Mouse (Mus musculus) erythroblast, embryonic 14.5 days (primary cell): ENCODE measurements around the gene Dgkz. TPM values are rescaled to one million over a fixed set of nuclear protein-coding genes. Genes with fewer than 3 reads are reported as not detected.

Experiments
- H3K27me3 ChIP-seq: 2 replicates; pipeline ENCODE4 v1.6.1; 2012; ENCODE audit warnings: inconsistent platforms; ENCODE audit not compliant: control insufficient read depth
- H3K36me3 ChIP-seq: 2 replicates; pipeline ENCODE4 v1.6.1; 2012; ENCODE audit warnings: mild to moderate bottlenecking, inconsistent platforms; ENCODE audit not compliant: control insufficient read depth
- H3K4me1 ChIP-seq: 2 replicates; pipeline ENCODE4 v1.6.1; 2012; ENCODE audit warnings: inconsistent platforms; ENCODE audit not compliant: control insufficient read depth
- H3K4me3 ChIP-seq: replicated peaks from 2 replicates; pipeline ENCODE3; 2012; ENCODE audit warnings: moderate library complexity, mild to moderate bottlenecking, inconsistent platforms
- H3K9me3 ChIP-seq: 2 replicates; pipeline ENCODE4 v1.6.1; 2012; ENCODE audit warnings: low read length, inconsistent platforms, mixed read lengths; ENCODE audit not compliant: control insufficient read depth
- GATA1 ChIP-seq: IDR thresholded peaks from 2 replicates; pipeline ENCODE4 v1.6.1; 2012; ENCODE audit warnings: low read length, inconsistent platforms, mixed read lengths
- TAL1 ChIP-seq: IDR thresholded peaks from 3 replicates; pipeline ENCODE4 v1.6.1; 2012; ENCODE audit warnings: low read length, inconsistent platforms, mixed read lengths
- polyA plus RNA-seq: library from polyadenylated mRNA; stranded (reverse); fragments of >175 nt; gene quantifications from 2 replicates; pipeline ENCODE4 v1.2.3, GENCODE M21; 2012

The Dgkz gene
- polyA plus RNA-seq, 1 experiment, result 6.0 TPM

DNA sequence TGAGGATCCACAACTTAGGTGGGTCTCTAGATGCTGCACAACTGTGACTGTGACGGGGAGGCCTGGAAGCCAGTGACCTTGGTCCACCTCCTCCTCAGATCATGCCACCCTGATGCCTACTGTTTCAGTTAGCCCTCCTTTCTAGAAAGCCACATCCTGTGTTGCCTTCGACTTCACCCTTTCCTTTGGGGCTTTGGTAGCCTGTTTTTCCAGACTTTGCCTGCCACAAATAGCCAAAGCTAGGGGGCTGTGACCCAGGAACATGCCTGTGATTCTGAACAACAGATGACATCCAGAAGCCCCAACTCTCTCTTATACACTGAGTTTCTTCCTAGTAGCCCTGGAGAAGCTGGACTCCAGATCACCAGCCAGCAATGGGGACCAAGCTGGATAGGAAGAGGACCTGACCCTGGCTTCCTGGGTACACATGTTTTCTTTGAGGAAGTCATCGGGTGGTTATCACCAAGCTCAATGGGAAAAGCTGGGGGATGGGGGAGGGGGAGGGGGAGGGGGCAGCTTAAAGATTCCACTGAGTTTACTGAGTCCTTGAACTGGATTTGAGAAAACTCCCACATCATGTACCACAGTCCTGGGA is 11.0 kb downstream of the Dgkz start:
- Histone ChIP-seq H3K4me1 (peaks cover 43% of the 10 kb centered on the region), H3K27me3 (peaks cover 57% of the 10 kb centered on the region), H3K9me3 (no peaks in the 10 kb centered on the region), H3K36me3 (peaks cover 9% of the 10 kb centered on the region), H3K4me3 (no peak overlapping the region)
- TF ChIP-seq GATA1 (no peak), TAL1 (no peak)

DNA sequence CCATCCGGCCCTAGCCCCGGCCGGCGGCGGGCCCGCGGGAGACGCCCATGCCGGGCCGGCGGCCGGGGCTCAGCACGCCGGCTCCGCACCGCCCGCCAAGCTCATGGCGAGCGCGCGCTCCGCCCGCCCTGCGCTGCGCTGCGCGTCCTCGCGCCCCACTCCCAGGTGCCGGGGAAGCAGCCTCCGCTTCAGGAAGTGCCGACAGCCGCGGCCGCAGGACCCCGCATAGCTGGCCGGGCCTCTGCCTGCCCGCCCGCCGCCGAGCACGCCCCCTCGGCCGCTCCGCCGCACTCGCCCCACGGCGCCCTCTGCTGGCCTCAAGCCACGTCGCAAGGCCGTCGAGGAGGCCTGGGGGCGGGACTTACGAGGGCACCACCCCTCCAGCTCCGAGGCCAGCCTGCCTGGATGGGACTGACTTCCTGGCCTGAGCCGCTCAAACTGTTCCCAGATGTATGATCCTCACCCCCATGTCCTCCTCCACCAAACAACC is 12.2 kb downstream of the Dgkz start:
- H3K9me3 ChIP-seq, result no peaks in the 10 kb centered on the region
- H3K4me3 ChIP-seq, result peak overlapping the region; percentile 83
- TF ChIP-seq GATA1 (no peak), TAL1 (no peak)
- peaks cover 45% of the 10 kb centered on the region for H3K27me3 ChIP-seq
- H3K4me1 ChIP-seq, result peaks cover 55% of the 10 kb centered on the region
- peaks cover 18% of the 10 kb centered on the region for H3K36me3 ChIP-seq

DNA sequence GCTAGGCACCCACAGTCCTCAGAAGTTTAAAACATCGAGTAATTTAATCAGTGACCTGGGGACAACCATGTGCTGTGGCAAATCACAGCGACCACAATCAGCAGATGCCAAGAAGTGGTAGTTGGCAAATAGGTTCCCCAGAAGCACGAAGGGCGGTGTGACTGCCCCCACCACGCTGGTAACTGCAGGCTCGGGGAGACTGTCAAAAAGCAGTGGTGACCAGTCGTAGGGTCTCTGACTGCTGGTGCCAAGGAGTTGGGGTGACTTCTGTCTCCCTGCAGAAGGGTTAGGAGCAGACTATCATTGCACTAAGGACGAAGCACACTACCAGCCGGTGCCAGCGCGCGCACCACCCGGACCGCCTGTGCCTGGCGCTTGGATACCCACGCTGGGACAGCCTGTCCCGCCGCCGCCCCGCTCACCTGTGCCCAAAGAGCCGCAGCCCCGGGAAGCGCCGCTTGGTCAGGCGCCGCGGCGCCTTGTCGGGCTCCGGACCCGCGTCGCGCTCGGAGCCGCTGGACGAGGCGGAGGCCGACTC is 12.7 kb downstream of the Dgkz start:
- TF ChIP-seq GATA1 (no peak), TAL1 (no peak)
- H3K9me3 ChIP-seq, result no peaks in the 10 kb centered on the region
- peaks cover 21% of the 10 kb centered on the region for H3K36me3 ChIP-seq
- H3K4me3 ChIP-seq, result peak overlapping the region; percentile 83
- peaks cover 59% of the 10 kb centered on the region for H3K4me1 ChIP-seq
- peaks cover 39% of the 10 kb centered on the region for H3K27me3 ChIP-seq

GRCm38 (mm10) chr2:91961901-91962761 is 13.5 kb downstream of the Dgkz start:
- H3K36me3 ChIP-seq, result peaks cover 22% of the 10 kb centered on the region
- H3K9me3 ChIP-seq, result no peaks in the 10 kb centered on the region
- peak overlapping the region; percentile 83 for H3K4me3 ChIP-seq
- TF ChIP-seq GATA1 (no peak), TAL1 (no peak)
- H3K4me1 ChIP-seq, result peaks cover 67% of the 10 kb centered on the region
- H3K27me3 ChIP-seq, result peaks cover 36% of the 10 kb centered on the region

GRCm38 (mm10) chr2:91960459-91960858 is 15.2 kb downstream of the Dgkz start:
- TF ChIP-seq GATA1 (no peak), TAL1 (no peak)
- peaks cover 22% of the 10 kb centered on the region for H3K36me3 ChIP-seq

DNA sequence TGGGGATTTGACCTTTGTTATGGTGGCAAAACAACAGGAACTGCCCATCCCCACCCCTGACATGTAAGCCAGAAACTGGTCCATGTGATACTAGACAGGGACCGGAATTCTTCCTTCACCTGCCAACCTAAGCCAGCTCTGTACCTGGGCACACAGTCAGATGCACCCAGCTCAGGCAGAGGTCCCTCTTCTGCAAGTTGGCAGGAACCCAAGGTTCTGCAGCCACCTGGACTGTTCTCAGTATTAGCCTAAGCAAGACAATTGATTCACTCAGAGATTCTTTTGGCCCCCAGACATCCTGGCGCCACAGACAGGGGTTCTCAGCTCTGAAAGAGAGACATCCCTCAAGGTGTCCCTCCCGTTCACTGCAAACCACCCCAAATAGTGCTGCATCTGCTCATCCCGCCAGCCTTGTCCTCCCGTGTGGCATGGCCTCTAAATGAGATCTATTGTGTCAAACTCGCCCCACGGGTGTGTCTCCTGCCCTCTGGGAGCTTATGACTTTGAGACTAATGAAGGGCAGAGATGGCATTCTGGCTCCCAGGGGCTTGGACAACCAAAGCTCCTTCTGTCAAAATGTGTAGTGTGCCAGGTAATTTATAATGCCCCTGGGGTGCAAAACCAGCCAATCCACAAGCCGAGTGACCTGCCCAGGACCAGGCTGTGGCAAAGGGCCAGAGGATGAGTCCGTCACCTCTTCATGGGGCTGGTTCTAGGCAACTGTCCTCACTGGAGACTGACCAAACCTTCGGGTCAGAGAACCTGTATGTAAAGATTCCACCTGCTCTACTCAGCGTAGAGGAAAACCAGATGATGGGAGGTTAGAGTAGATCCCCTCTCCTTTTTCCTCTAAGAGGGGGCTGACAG is 15.9 kb downstream of the Dgkz start:
- Histone ChIP-seq H3K4me1 (peaks cover 88% of the 10 kb centered on the region), H3K36me3 (peaks cover 22% of the 10 kb centered on the region), H3K27me3 (peaks cover 12% of the 10 kb centered on the region), H3K9me3 (no peaks in the 10 kb centered on the region), H3K4me3 (no peak overlapping the region)
- TF ChIP-seq TAL1 (no peak), GATA1 (no peak)

More at GRCm38 (mm10) chr2:91960459-91960858, 15.2 kb downstream of the Dgkz start:
- H3K4me1 ChIP-seq, result peaks cover 81% of the 10 kb centered on the region
- H3K9me3 ChIP-seq, result no peaks in the 10 kb centered on the region
- H3K27me3 ChIP-seq, result peaks cover 19% of the 10 kb centered on the region
- H3K4me3 ChIP-seq, result no peak overlapping the region

GRCm38 (mm10) chr2:91958701-91959457 is 16.8 kb downstream of the Dgkz start:
- peaks cover 88% of the 10 kb centered on the region for H3K4me1 ChIP-seq
- peaks cover 4% of the 10 kb centered on the region for H3K27me3 ChIP-seq
- peaks cover 22% of the 10 kb centered on the region for H3K36me3 ChIP-seq
- TF ChIP-seq GATA1, result no peak
- TF ChIP-seq TAL1, result no peak
- H3K4me3 ChIP-seq, result no peak overlapping the region
- H3K9me3 ChIP-seq, result no peaks in the 10 kb centered on the region

DNA sequence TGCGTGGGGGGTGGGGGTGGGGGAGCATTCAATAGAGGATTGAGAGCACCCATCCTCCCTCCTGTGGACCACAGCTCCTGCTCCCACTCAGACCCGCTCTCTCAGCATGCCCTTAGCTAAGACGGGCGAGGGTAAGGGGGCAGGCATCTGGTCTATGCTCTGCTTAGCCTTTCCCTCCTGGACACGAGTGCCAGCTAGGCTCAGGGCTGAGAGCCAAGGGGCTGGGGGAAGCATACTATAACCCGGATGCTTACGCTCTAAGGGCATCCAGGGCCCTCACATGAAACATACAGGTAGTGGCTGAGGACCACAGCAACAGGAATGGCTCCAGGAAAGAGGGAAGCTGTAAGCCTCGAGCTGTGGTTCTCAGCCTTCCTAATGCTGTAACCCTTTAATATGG is 17.6 kb downstream of the Dgkz start:
- Histone ChIP-seq H3K27me3 (no peaks in the 10 kb centered on the region), H3K36me3 (peaks cover 27% of the 10 kb centered on the region), H3K9me3 (no peaks in the 10 kb centered on the region), H3K4me3 (no peak overlapping the region), H3K4me1 (peaks cover 88% of the 10 kb centered on the region)
- TF ChIP-seq TAL1 (no peak), GATA1 (no peak)
